Mouse (Mus musculus): ENCODE measurements around the gene Bik.
A peak's percentile ranks its signal among the peaks of the same experiment; 100 is the strongest.

Bik gene

DNA sequence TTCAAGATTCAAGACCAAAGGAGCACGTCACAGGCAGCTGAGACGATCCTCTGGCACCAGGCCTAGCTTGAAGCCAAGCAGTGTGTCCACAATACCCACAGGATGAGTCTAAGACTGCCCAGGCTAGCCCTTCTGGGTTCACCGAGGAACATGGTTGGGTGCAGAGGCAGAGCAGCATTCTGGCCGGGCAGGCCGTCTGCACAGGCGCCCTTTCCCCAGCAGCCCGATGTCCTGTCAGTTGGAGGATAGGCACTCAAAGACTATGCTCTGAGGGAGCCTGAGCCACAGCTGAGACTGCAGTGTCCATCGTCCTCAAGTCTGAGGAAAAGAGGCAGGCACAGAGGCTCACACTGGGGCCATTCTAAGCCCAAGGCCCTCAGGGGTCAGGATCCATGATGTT lies 20.5 kb downstream of the Bik start:
- no peak for DNase-seq (ENCODE audit: low spot score in 2 of 2)

DNA sequence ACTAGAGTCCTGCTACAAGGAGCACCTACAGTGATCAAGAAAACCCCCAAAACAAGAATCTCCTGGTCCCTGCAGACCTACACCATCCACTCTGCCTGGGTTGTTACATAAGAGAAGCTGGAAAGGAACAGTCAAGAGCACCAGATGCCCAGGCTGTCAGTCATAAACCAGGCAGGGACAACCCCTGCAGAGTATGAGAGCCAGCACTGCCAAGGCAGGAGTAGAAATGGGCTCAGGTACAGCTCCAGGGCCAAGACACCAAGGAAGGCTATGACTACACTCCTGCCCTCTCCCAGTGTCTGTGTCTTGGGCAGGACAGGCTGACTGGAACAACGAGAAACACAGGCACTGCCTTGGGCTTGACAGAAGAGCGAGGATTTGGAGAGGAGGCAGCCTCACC lies 23.5 kb downstream of the Bik start:
- DNase-seq (ENCODE audit: low spot score in 2 of 2): no peak

GRCm38 (mm10) chr15:83553831-83554230 lies 27.2 kb downstream of the Bik start:
- no peak for DNase-seq (ENCODE audit: low spot score in 2 of 2)

GRCm38 (mm10) chr15:83555161-83555974 lies 28.7 kb downstream of the Bik start:
- peak; percentile 72 to 77 for DNase-seq (ENCODE audit: low spot score in 2 of 2)

- no peak for DNase-seq (ENCODE audit: low spot score in 2 of 2)
Measured at GRCm38 (mm10) chr15:83560941-83561477, 34.3 kb downstream of the Bik start.

DNA sequence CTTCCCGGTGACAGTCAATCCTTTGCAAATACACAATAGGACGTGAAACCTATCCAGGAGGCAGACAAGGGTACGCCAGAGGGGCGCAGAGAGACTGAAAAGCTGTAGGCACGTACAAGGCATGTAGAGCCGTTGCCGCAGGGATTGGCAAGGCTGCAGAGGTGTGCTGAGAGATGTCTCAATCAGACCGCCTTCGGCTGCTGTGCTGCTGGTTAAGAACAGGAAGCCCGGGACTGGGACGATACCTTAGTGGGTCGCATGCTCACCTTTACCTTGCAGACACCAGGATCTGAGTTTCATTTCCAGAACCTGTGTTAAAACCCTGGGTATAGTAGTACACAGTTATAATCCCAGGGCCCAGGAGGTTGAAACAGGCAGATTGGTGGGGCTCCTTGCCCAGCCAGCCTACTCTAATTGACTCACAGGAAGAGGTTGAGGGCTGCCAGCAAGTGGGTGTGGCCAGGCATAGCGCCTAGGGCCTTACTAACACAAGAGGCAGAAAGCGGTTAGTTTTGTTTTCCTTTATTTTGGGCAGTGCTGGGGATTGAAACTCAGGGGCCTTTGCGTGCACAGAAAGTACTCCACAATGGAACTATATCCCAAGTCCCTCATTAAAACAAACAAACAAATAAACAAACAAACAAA lies 36.1 kb downstream of the Bik start:
- DNase-seq (ENCODE audit: low spot score in 2 of 2): peak; percentile 56 to 87

DNA sequence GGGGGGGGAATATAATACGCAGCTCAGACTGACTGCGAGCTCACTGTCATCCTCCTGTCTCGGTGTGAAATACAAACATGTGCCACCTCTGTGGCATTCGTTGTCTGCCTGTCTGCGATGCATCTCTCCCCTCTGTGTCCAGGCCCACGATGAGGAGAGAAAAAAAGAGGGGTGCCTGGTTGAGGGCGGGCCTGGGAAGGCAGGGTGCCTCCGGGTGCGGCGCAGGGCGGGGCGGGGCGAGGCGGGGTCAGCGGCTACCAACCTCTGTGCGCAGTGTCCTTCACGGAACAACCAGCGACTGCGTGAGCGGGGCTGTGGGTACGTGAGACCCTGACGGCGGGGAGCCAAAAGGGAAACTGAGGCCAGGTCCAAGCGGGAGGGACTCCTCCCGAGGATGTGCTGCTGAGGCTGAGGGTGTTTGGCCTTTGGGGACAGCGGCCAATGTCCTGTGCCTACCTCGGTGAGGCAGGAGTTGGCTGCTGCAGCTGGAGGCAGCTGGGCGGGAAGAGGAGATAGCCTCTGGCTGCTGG lies 36.7 kb downstream of the Bik start, which contains the start of the genes Tspo and Mcat:
TSS of gene Tspo (plus strand) at position 266 of the 530 bp plus-strand sequence.
TSS of gene Mcat (minus strand) at position 461 of the 530 bp plus-strand sequence.
- DNase-seq (ENCODE audit: low spot score in 2 of 2): peak; percentile 59 to 76

GRCm38 (mm10) chr15:83563857-83564651 lies 37.4 kb downstream of the Bik start:
- DNase-seq (ENCODE audit: low spot score in 2 of 2): peak; percentile 37 to 55

- DNase-seq (ENCODE audit: low spot score in 2 of 2): peak in 1 of 2 experiments; percentile 76
Measured at GRCm38 (mm10) chr15:83565434-83565833, 38.8 kb downstream of the Bik start.

- DNase-seq (ENCODE audit: low spot score in 2 of 2): no peak
Measured at GRCm38 (mm10) chr15:83566006-83566405, 39.3 kb downstream of the Bik start.

GRCm38 (mm10) chr15:83567728-83568127 lies 41.1 kb downstream of the Bik start:
- DNase-seq (ENCODE audit: low spot score in 2 of 2): no peak

DNA sequence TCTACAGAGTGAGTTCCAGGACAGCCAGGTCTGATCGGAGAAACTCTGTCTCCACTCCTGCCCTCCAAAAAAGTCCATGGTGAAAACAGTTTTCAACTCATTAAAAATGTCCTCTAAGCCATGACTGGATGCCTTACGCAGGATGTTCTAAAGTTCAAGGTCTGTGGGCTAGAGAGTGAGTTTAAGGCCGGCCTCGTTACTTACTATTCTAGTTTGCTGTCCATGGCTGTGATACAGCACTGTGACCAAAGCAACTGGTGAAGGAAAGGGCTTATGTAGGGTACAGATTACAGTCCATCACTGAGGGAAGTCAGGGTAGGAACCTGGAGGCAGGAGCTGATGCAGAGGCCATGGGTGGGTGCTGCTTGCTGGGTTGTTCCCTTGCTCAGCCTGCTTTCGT lies 41.9 kb downstream of the Bik start:
- DNase-seq (ENCODE audit: low spot score in 2 of 2): no peak

GRCm38 (mm10) chr15:83569682-83570081 lies 43.0 kb downstream of the Bik start:
- no peak for DNase-seq (ENCODE audit: low spot score in 2 of 2)

- no peak for DNase-seq (ENCODE audit: low spot score in 2 of 2)
Measured at GRCm38 (mm10) chr15:83570641-83571040, 44.0 kb downstream of the Bik start.

GRCm38 (mm10) chr15:83571636-83572035 lies 45.0 kb downstream of the Bik start:
- no peak for DNase-seq (ENCODE audit: low spot score in 2 of 2)

- no peak for DNase-seq (ENCODE audit: low spot score in 2 of 2)
Measured at GRCm38 (mm10) chr15:83572132-83572531, 45.5 kb downstream of the Bik start.

GRCm38 (mm10) chr15:83573606-83574005 lies 46.9 kb downstream of the Bik start:
- DNase-seq (ENCODE audit: low spot score in 2 of 2): no peak

DNA sequence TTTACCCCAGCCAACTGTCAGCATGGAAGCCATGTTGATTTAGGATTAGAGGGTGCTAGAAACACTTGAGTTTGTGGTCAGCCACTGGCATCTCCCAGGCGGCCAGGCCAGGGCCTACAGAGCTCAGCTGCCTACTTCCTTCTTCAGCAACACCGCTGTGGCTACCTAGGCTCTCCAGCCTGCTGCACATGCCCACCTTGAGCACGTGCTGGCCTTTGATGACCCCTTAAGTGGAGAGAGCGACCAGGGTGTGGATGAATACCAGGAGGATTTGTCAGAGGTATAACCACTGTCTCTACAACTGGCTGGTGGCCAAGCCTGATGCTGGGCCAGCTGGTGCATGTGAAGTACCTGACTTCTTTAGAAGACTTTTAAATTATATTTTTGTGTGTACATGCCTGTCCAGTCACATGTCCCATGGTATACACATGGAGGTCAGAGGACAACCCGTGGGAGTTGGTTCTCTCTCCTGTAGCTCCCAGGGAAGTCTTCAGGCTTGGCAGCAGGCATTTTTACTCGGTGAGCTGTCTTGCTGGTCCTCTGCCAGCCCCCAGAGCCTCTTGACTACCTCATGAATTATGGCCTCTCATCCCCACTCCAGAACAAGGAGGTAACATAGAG lies 48.2 kb downstream of the Bik start:
- peak in 1 of 2 experiments; percentile 58 for DNase-seq (ENCODE audit: low spot score in 2 of 2)

GRCm38 (mm10) chr15:83575543-83575942 lies 48.9 kb downstream of the Bik start:
- no peak for DNase-seq (ENCODE audit: low spot score in 2 of 2)

- DNase-seq (ENCODE audit: low spot score in 2 of 2): no peak
Measured at GRCm38 (mm10) chr15:83576651-83577050, 50.0 kb downstream of the Bik start.

DNA sequence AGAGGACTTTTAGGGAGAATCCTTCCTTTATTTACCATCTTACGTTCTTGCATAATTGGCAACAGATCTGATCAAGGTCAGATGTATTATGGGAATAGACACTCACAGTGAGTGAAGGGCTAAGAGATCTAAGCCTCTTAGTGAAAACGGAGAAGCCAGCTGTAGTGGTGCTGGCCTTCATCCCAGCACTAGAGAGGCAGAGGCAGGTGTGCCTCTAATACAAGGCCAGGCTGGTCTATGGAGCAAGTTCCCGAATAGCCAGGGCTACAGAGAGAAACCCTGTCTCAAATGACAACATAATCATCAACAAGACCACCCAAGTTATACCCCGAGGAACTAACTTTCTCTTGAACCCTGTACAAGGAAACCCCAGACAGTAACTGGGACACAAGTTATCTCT lies 56.3 kb downstream of the Bik start:
- no peak for DNase-seq (ENCODE audit: low spot score in 2 of 2)
